Comparison of ENCODE assay signal across 24 mouse cellular contexts in the genomic region with DNA sequence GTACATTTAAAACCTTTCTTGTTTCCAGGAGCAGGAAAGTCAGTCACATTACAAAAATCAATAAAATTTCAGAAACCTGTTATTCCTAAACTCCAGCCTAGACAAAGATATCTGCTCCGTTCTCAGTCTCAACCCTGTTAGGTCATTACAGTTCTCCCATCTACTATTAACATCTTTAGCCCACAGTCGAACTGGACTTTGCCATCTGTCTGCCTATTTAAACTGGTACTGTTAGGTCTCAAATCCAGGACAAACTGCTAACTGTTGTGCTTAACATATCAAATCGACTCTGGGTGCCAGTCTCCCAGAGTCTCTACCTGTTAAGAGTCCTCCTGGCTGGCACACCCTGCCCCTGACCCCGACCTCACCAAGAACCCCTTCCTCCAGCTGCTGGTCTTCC.
DNase-seq lines count a peak whose midpoint lies in the region; ATAC-seq and TF ChIP-seq lines count a peak whose summit lies in the region.
"Had no signal": no experiment of that assay in that cellular context is flagged by ENCODE, and none has a peak within 500 bp of the region (broad histone marks: within the 10 kb centered on the region; RNA-seq: fewer than 3 reads in every experiment).

No protein-coding gene starts in this region.

- H3K36me3 ChIP-seq in liver, embryonic 14.5 days (replicated peaks; ENCODE audit: control insufficient read depth, insufficient read depth, low read depth) = no peaks in the 10 kb centered on the region; the same call in 1 of the 2 replicates
- no peaks in the 10 kb centered on the region; the same call in 1 of the 2 replicates for H3K36me3 ChIP-seq in intestine, postnatal 0 days (ENCODE audit: control insufficient read depth, insufficient read depth)
- H3K36me3 ChIP-seq in forebrain, embryonic 12.5 days (replicated peaks) = no peaks in the 10 kb centered on the region; the same call in none of the 2 replicates

- H3K4me1 ChIP-seq in bone marrow, adult 2 months (ENCODE audit: control insufficient read depth, insufficient read depth, low read length) = peaks cover 4% of the 10 kb centered on the region; the same call in 1 of the 2 replicates
- H3K4me1 ChIP-seq in liver, embryonic 14.5 days (replicated peaks; ENCODE audit: control insufficient read depth in 2 of 2, insufficient read depth in 2 of 2, low read length in 1 of 2) = peaks cover 52 to 56% of the 10 kb centered on the region in 2 experiments
- H3K4me1 ChIP-seq in intestine, postnatal 0 days (replicated peaks; ENCODE audit: control insufficient read depth, insufficient read depth, low read length) = no peaks in the 10 kb centered on the region
- peaks cover 14% of the 10 kb centered on the region; the same call in 1 of the 2 replicates for H3K4me1 ChIP-seq in forebrain, embryonic 12.5 days

- TF ChIP-seq POLR2A in bone marrow, adult 2 months (IDR thresholded peaks at IDR 0.05; ENCODE audit: borderline replicate concordance, control insufficient read depth, low read depth, low read length) = no peak

- H3K9me3 ChIP-seq in liver, embryonic 14.5 days (ENCODE audit: control insufficient read depth, low read length) = no peaks in the 10 kb centered on the region
- no peaks in the 10 kb centered on the region for H3K9me3 ChIP-seq in intestine, postnatal 0 days (ENCODE audit: control insufficient read depth)
- H3K9me3 ChIP-seq in forebrain, embryonic 12.5 days = no peaks in the 10 kb centered on the region
- H3K9me3 ChIP-seq: heart, embryonic 12.5 days; limb, embryonic 12.5 days; megakaryocyte, embryonic 14.5 days; midbrain, embryonic 13.5 days had no signal

- peak; percentile 55 for DNase-seq in kidney, adult 9 months
- no peak for DNase-seq in kidney, adult 18-20 months
- peak; percentile 24 for DNase-seq in c-Kit-positive CD71-positive TER-119-positive erythroid progenitor cells, embryonic 14.5 days (ENCODE audit: low spot score)
- peak in 1 of 3 experiments; percentile 17 for DNase-seq in liver, embryonic 14.5 days (ENCODE audit: low read depth in 3 of 3, low spot score in 3 of 3)
- DNase-seq: adrenal gland, postnatal 14 days; cerebellum, adult 18-20 months; cerebellum, postnatal 36 days; embryo, embryonic 11 days; forebrain, postnatal 0 days; gastrocnemius, postnatal 36 days; heart, postnatal 14 days; kidney, postnatal 10 days; lung, embryonic 14.5 days; lung, postnatal 36 days; right cerebral cortex, postnatal 14 days had no signal

- TF ChIP-seq EP300 in liver, embryonic 14.5 days (IDR thresholded peaks at IDR 0.05; ENCODE audit: low read depth) = no peak

- no peak for ATAC-seq in liver, embryonic 14.5 days (ENCODE audit: insufficient read depth)
- ATAC-seq in intestine, postnatal 0 days = no peak
- no peak for ATAC-seq in forebrain, embryonic 12.5 days (ENCODE audit: low FRiP score)
- ATAC-seq: forebrain, postnatal 0 days; hindbrain, postnatal 0 days; intestine, embryonic 16.5 days; midbrain, embryonic 13.5 days had no signal

- peak overlapping the region; percentile 69 for H3K4me2 ChIP-seq in liver, embryonic 14.5 days (ENCODE audit: low read depth)
- no peak overlapping the region for H3K4me2 ChIP-seq in intestine, postnatal 0 days (replicated peaks; ENCODE audit: low read depth)
- H3K4me2 ChIP-seq in forebrain, embryonic 12.5 days = no peak overlapping the region
- H3K4me2 ChIP-seq: heart, embryonic 12.5 days; limb, embryonic 12.5 days; lung, embryonic 14.5 days; midbrain, embryonic 13.5 days had no signal

- H3K27me3 ChIP-seq in liver, embryonic 14.5 days (ENCODE audit: control insufficient read depth, insufficient read depth, low read length) = no peaks in the 10 kb centered on the region
- H3K27me3 ChIP-seq in intestine, postnatal 0 days (replicated peaks; ENCODE audit: control insufficient read depth, insufficient read depth, low read length) = no peaks in the 10 kb centered on the region
- H3K27me3 ChIP-seq in forebrain, embryonic 12.5 days = no peaks in the 10 kb centered on the region
- H3K27me3 ChIP-seq: heart, embryonic 12.5 days; limb, embryonic 12.5 days; megakaryocyte, embryonic 14.5 days; midbrain, embryonic 13.5 days had no signal

- no peak for TF ChIP-seq CTCF in bone marrow, adult 2 months (IDR thresholded peaks at IDR 0.05; ENCODE audit: control insufficient read depth, insufficient read depth, low read length)
- no peak for TF ChIP-seq CTCF in liver, embryonic 14.5 days (IDR thresholded peaks at IDR 0.05; ENCODE audit: low read depth)
- TF ChIP-seq CTCF in intestine, postnatal 0 days (IDR thresholded peaks at IDR 0.05; ENCODE audit: low read depth) = no peak

- peak overlapping the region; percentile 64; the same call in 1 of the 2 replicates for H3K27ac ChIP-seq in bone marrow, adult 2 months (ENCODE audit: control insufficient read depth, insufficient read depth, low read depth, low read length, poor library complexity)
- peak overlapping the region; percentile 94 for H3K27ac ChIP-seq in liver, embryonic 14.5 days
- no peak overlapping the region for H3K27ac ChIP-seq in intestine, postnatal 0 days (ENCODE audit: low read depth, low read length)
- H3K27ac ChIP-seq in forebrain, embryonic 12.5 days = no peak overlapping the region
- H3K27ac ChIP-seq: hindbrain, postnatal 0 days; limb, embryonic 12.5 days; midbrain, embryonic 13.5 days had no signal

- no peak overlapping the region for H3K4me3 ChIP-seq in bone marrow, adult 2 months (replicated peaks; ENCODE audit: control insufficient read depth, low read depth, low read length)
- no peak overlapping the region for H3K4me3 ChIP-seq in liver, embryonic 14.5 days (ENCODE audit: insufficient read depth in 1 of 2, low read depth in 2 of 2, low read length in 2 of 2)
- no peak overlapping the region for H3K4me3 ChIP-seq in intestine, postnatal 0 days (ENCODE audit: low read depth, low read length)
- H3K4me3 ChIP-seq in forebrain, embryonic 12.5 days (replicated peaks) = no peak overlapping the region
- H3K4me3 ChIP-seq: heart, embryonic 12.5 days; limb, embryonic 12.5 days; midbrain, embryonic 13.5 days had no signal

- WGBS in bone marrow, adult 2 months = 79% methylated on average over 4 of the region's 4 CpGs
- 50% methylated on average over 4 of the region's 4 CpGs for WGBS in liver, embryonic 14.5 days (ENCODE audit: insufficient replicate concordance)
- 75% methylated on average over 4 of the region's 4 CpGs for WGBS in intestine, postnatal 0 days
- 90% methylated on average over 4 of the region's 4 CpGs for WGBS in forebrain, embryonic 12.5 days

- H3K9ac ChIP-seq in liver, embryonic 14.5 days (replicated peaks) = peak overlapping the region; percentile 56
- H3K9ac ChIP-seq in intestine, postnatal 0 days (ENCODE audit: low read depth, low read length) = no peak overlapping the region
- no peak overlapping the region for H3K9ac ChIP-seq in forebrain, embryonic 12.5 days
- H3K9ac ChIP-seq: forebrain, postnatal 0 days; heart, embryonic 12.5 days; limb, embryonic 12.5 days; lung, embryonic 14.5 days; midbrain, embryonic 13.5 days had no signal

Comparison
In these comparisons a context has a peak if more than half of its experiments do, and no peak if none do; other contexts are left out.
1. H3K27ac ChIP-seq: peak in bone marrow, adult 2 months (single experiment) and liver, embryonic 14.5 days (single experiment); none in intestine, postnatal 0 days (single experiment) and forebrain, embryonic 12.5 days (single experiment).